Mouse (Mus musculus): ENCODE results near the gene Gm47841. TPM values are rescaled to one million over a fixed set of nuclear protein-coding genes. Genes with fewer than 3 reads are reported as not detected.

Gm47841 gene
- total RNA-seq (2021) = not detected
- long read RNA-seq, experiment 1 = 0 reads
- long read RNA-seq, experiment 2 = 0 reads

DNA sequence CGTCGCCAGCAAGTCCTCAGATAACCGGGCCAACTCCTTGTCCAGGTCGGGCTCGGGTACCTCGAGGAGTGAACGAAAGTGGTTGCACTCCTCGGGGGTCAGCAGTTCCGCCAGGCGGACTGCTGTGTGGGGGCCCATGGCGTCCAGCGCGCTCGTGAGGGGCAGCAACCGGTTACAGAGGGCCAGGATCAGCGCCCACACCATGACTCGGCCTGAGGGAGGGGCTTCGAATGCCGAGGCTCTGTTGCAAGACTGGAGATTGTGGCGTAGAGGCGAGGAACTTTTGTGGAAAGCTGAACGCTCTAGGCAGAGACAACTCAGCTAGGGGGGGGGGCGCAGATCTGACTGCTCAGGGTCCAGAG, at the start of gene Gm47841:
Gene Gm47841 (minus strand): TSS at position 204 of the 362 bp plus-strand sequence.
- no peak for DNase-seq

DNA sequence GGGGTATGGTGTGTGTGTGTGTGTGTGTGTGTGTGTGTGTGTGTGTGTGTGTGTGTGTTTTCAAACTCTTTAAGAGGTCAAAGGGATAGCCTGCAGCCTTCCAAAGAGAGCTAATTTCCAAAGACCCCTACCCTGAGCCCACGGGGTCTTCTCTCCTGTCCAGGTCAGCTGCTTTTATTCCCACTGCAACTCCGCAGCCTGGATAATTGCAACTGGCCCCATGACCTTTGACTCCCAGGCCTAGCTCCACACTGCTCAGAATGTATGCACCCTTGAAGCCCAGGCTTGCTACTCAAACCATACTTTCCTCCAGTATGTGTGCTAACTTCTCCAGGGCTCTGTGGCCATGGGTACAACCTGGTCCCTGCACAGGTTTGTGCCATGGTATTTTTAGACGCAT, 48.2 kb upstream of the Gm47841 start:
- no peak for DNase-seq

DNA sequence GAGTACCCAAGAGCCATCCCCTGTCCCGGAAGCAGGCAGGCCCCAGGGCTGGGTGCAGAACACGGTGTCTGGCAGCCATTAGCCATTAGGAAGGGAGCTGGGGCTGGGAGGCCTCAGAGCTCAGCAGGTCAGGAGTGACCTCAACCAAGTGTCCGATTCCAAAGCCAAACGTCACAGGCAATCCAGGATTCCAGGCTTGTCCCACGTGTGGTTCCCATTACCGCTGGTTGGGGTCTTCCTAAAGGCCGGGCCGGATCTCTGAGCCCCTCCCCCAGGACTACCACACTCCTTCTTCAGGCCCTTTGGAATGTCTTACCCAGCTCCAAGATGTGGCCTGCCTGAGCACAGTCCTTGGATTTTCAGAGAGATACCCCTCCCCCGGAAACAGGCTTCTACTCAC, 47.8 kb upstream of the Gm47841 start:
- no peak for DNase-seq

DNA sequence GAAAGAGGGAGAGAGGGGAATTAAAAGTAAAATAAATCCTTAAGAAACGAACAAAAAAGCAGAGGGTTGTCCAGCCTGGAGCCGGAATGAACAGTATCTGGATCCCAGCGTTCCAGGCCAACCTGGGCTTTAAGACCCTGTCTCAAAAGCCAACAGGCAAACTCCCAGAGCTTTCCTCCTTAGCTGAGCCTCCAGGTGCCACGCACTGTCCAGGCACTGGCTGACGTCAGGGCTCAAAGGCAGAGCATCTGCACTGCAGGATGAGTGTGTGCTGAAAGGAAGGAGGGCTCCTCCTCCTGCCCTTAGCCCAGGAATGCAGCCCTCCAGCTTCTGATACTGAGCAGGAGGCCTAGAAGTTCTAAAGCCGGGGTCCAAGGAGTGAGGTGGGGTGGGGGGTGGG, 46.8 kb upstream of the Gm47841 start:
- DNase-seq = no peak

DNA sequence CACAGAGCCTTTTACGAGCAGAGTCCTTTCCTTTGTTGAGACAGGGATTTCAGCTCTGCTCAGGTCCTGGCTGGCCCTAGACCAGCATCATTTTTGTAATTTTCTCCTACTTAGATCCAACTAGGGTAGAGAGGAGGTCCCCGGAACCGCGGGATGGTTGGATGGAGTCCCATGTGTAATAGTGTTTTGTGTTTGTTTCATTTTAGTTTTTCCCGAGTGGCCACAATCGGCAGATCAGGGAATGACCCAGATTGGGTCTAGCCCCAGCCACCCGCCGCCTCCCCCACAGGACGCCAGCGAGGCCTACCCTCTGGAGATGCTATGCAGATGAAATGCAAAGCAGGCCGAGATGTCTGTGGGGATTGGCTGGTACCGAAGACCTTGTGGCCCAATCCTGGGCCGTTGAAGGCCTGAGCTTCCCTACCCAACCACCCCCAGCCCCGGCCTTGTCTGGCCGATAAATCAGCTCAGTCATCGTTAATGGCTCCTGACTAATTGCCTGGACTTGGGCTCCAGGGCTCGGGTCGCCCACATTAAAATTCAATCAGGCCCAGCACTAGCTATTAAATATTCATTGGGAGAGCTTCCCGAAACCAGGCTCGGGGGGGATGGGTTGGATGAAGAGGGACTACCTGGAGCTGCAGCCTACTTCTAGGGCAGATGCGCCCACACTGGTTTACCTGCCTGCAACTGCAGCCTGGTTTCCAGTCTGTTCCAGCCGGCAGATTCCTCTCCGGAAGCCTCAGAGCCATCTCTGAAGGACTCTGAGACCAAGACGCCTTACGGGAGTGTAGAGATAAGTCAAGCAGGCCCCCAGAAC, 45.8 kb upstream of the Gm47841 start:
- DNase-seq = no peak

DNA sequence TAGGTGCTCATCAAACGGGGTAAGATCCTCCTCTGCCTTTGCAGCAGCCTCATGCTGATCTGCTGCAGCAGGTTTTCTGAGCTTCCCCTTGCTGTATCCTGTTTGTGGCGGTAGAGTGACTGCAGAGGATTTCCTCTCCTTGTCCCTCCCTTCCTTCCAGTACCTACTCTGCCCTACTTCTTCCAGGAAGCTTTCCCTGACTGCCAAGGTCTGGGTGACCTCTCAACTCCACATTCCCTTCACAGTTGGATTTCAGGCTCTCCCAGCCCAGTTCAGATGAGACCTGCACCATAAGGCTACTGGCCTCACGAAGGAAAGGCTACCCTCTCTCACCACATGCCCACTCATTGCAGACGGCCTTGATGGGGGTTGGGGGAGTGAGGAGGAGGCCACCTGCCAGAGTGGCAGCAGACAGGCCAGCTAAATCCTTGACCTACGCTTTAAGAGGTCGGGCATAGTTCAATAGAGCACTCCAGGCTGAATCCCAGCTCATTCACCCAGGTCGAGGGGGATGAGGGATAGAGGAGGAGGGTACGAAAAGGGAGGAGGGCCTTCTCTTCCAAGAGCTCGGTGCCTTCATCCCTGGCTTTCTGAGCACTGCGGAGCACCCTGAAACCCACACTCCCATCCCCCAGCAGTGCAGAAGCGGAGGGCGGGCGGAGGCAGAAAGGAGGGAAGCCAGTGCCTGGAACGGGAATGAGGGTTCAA, 45.1 kb upstream of the Gm47841 start:
- DNase-seq = no peak

DNA sequence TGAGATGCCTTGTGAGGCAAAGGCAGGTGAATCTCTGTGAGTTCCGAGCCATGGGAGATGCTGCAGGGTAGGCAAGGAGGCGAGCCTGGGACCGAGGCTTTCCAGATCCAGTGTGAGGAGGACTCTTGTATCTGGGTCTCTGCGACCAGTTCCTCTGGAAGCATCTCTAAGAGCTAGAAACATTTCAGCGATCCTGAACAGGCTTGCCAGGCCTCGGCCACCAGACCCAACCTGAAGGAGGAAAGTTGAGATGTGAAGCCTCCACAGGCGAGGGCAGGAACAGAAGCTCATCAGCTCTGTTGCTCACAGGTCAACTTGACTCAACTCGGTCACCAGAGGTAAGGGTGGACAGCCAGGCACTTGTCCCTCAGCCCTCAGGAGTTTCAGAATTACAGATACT, 44.4 kb upstream of the Gm47841 start:
- no peak for DNase-seq

DNA sequence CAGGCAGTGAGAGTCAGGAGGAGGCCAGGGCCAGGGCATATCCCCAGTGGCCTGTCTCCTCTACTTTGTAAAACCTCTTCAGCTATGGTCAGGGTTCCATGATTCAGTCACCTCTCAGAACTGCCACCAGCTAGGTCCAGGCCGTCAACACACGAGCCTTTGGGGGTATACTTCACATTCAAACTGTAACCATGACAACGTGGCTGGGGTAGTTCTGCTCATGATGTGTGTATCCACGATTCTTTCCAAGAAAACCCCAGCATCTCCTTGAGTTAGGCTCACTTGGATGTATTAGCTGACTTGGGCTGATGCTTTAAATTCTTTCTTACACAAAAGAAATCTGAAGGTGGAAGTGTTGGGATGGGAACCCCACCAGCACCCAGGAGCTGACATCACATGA, 41.1 kb upstream of the Gm47841 start:
- no peak for DNase-seq

DNA sequence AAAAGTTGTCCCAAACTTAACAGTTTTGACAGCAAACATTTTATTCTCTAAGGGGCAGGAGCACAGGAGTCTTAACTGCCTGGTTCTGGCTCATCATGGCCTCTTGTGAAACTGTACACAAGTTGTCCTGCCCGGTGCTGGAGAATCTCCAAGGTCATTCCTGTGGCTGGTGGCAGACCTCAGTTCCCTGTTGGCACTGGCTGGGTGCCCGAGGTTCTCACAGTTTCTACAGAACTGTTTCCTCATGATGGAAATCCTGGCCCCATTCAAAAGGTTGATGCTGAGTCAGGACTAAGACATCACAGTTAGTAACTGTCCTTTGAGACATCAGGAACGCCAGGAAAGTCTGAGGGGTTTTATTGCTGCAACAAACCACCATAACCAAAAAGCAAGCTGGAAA, 39.8 kb upstream of the Gm47841 start:
- DNase-seq = peak; percentile 49

DNA sequence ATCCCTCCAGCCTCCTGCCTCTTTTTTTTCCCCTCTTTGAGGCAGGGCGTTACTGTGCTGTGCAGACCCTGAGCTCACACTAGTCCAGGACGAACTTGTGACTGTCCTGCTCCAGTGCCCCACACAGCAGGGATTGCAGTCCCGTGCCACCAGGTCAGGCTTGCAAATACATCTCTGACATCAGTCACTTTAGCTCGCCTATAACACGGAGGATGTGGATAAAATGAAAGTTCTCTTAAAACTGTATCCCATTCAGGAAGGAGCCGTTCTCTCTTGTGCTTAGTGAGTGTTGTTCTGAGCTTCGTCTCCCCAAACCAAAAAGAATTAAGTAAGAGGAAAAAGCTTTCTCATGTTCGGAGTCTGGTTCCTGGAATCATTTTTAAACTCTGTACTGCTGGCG, 39.3 kb upstream of the Gm47841 start:
- no peak for DNase-seq

DNA sequence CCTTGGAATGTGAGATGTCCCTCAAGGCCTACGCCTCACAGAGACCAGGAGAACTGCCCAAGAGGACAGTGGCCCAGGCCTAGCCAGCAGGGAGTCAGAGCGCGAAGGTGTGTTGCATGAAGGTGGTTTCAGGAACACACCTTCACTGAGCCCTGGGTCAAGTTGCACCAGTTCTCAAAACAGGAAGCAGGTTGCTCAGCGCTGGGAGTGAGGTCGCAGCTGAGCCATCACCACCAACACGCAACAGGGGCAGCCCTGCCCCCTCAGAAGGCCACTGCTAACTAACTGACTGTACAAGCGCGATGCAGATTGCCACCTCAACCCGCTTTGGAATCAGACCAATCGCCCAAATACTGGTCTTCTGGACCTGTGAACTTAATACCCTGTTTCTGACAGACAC, 37.3 kb upstream of the Gm47841 start:
- DNase-seq = no peak

DNA sequence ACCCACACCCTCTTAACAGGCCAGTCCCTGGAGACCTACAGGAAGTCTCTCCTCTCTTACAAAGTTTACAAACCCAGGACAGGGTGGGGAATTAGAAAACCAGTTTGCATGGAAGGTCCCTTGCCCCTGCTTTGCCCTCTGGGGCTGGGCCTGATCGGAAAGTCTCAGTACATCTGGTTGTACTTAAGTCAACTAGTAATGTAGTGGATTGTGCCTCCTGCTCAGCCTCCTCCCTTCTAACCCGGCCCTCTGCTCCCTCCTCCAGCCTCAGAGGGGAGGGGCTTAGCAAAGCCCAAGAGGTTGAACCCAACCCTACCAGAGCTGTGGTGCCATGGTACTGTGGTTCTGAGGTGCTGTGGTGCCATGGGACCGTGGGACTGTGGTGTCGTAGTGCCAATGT, 35.0 kb upstream of the Gm47841 start:
- DNase-seq = peak; percentile 34

DNA sequence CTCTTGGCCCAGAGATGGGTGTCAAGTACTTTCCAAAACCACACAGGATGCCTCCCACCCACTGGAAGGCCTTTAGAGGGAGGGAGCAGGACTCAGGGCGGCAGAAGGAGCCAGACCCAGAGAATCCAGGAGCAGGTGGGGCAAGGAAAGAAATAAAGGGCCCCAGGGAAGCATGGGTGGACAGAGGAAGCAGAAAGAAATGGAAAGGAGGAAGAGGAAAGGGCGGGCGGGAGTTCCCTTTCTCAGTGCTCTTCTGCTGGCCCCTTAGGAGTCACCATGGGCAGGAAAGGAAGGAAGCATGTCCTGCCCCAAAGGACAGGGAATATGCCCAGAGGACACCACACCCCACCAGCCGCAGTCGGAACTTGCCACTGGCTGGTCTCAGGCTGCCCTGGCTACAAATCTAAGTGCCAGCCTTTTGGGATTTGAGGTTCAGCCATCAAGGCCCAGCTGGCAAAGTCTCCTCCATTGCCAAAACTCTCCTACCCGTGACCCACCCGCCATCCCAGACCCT, 33.9 kb upstream of the Gm47841 start:
- no peak for DNase-seq

DNA sequence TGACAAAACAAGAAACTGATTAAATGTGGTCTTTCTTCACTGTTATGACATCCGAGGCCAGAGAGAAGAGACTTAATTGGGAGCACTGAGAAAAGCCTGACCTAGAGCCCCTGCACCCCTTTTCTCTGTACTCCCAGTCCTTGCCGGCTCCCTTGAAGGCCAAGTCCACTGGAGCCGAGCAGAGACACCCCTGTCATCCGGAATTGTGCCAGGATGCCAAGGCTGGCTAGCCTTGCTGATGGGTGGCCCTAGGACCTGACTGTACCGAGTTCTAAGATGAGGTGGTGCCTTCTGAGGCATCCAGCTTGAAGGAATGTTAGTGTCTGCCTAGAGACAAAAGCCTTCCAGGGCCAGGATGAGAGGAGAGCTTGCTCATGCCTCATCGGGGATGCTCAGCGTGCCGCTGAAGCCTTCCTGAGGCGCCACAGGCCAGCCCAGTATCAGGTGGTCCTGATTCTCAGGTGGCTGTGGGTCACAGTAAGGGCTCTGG, 32.9 kb upstream of the Gm47841 start:
- no peak for DNase-seq

DNA sequence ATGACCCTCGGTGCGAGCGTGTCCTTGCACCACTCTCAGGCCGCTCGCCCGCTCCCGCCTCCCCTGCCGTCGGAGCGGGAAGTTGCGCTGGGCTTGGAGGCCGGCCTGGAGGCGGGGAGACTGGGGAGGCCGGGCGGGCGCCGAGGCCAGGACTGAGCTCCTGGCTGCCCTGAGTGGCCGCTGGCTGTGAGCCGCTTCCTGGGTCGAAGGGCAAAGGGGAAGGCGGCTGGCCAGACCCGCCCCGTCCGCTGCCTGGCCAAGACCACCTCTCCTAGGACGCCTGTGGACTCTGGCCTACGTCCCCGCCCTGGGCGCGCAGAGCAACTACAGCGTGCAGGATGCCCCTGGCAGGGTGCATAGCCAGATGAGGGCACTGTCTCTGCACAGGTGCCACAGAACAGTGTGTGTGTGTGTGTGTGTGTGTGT, 31.5 kb upstream of the Gm47841 start:
- DNase-seq = peak; percentile 93

DNA sequence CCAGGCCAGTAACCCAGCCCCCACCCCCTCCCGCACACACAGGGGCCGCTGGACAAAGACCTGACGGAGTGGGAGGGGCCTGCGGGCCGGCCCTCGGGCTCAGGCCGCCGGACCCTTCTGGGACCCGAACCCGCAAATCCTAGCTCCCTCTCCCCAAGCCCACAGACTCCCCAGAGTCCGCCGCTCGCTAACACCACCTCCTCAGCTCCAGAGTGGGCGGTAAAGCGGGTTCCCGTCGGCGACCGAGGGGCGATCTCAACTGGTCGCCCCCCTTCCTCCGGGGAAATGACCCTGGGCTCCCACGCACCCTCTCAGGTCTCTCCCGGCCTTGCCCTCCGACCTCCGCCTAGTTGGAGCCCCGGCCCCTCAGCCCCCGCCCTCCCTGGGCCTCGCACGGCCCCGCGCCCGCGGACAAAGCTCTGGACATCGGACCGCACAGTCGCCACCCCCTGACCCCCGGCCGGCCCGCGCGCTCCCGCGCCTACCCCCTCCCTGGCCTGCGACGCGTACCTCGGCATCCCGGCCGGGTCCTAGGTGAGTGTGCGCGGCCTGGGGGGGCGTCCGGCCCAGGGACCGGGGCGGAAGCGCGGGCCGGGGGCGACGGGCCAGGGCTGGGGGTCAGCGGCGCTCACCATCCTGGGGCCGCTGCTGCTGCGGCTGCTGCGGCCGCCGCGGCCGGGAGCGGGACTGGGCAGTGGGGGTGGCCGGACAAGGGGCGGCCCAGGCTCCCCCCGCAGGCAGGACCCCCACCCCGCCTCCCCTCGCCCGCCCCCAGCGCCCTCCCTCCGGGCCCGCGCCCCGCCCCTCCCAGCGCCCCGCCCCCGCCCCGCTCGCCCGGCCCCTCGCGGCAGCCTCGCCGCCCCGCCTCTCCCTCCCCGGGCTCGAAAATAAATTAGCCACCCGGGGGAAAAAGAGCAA, 30.9 kb upstream of the Gm47841 start, which contains the start of gene Fignl2:
Gene Fignl2 (minus strand): TSS at position 755 of the 918 bp plus-strand sequence.
- DNase-seq = peak; percentile 50

DNA sequence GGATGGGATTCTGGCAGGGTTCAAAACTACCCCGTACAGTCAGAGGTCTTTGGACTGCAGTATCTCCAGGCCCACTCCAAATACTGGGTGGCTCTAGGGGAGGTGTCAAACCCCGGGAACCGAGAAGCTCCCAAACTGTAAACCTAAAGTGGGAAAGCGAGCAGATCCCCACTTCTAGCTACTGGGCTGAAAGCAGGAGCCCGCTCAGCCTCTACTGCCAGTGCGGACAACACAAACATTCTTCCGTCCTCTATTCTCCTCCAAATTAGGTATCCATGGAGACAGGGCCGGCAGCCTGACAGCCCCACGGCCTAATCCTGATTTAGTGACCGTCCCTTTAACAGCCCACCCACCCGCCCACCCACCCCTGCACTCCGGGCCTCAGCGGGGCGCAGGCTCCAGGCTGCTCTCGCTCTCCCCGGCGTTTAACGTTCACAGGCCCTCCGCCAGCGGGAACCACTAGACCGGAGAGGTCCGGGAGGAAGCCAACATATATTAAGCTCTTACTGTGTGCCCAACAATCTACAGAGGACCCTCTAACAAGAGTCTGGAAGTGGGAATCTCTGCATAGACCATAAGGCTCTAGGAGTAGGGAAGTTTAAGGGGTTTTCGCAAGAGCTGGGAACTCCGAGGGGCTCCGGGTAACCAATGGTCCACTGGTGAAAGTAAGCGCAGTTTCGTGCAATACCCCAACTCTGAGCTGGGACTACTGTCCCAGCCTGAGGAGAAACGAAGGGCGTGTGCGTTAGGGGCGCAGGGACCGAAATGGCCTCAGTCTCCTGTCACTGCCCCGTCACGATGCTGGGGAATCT, 30.0 kb upstream of the Gm47841 start:
- DNase-seq = no peak

DNA sequence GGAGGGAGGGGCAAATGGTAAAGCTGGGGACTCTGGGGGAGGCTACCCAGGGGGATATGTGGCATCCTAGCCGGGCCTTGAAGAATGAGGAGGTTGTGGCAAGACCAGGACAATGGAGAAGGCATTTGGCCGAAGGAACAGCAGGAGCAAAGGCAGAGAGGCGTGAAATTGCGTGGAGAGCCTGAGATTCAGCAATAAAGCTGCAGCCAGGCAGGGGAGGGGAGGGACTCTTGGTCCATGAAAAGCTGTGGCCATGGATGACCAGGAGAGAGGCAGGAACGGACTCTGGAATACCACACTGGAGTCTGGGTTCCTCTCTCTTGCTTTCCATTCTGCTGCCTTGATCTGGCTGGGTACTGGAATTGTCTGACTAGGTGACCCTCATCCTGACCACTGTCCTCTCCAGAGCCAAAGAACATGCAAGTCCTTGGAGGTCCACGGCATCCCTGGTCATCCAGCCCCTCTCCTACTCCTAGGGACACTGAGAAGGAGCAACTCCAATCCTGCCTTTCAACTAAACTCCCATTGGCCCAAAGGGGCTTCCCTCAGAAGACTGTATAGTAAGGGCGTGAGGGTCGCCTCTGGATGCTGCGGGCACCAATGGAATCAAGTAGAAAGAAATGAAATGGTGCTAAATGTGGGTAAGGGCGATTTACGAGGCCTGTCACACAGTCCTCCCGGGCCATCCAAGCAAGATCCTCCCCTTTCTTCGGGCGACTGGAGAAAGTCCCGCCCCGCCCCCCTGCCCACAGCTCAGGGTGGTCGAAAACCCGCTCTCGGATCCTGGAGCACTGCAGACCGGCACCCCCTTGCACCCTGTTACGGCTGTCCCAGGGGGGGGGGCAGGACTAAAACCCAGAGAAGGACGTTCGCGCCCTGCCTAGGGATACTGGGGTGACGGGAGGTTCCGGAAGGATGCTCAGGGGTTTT, 29.1 kb upstream of the Gm47841 start:
- no peak for DNase-seq

DNA sequence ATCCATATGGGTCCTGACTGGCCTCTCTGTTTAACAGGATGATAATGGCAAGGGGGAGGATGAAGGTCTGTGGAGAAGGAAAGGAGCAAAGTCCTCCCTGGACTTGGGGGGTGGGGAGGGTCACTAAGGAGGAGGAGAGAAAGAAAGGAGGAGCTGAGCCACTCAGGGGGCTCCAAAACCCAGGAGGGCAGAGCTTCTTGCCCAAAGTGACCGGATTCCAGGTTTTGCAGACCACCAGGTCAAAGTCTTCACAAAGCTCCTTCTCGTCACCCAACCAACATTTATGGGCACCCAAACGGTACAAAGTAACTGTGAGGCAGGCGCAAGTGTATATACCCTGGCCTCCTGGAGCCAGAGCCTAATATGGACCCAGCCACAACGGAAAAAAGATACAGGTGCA, 28.5 kb upstream of the Gm47841 start:
- no peak for DNase-seq

DNA sequence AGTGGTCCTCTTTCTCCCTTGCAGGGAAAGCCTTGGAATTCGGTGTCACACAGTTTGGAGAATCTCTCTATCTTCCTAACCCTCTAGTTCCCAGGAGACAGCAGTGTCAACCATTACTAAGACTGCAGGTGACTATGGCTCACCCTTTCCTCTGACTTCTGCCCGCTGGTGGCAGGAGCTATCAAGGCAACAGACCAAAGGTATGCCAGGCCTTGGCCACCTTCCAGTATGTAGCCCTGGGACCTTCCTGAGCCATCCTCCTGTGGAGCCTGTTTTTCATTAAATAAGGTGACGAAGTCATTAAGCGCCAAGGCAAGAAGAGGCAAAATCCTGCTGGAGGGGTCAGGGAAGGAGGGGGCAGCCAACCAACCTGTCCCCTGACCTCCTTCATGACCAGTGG, 28.0 kb upstream of the Gm47841 start:
- no peak for DNase-seq

All from gastrocnemius, postnatal 25 days (tissue).